Mouse (Mus musculus) testis, adult 2 months (tissue): ENCODE data around the gene Entpd7. TPM values are rescaled to one million over a fixed set of nuclear protein-coding genes. Genes with fewer than 3 reads are reported as not detected.

Source experiments
- H3K27ac ChIP-seq: fragments of 200-500 bp; 2 replicates; pipeline ENCODE4 v1.5.1; 2012; ENCODE audit warnings: low read depth, low read length; ENCODE audit not compliant: control insufficient read depth, insufficient read depth
- H3K27me3 ChIP-seq: fragments of 200-500 bp; 2 replicates; pipeline ENCODE4 v1.6.1; 2012; ENCODE audit warnings: mild to moderate bottlenecking, low read length, moderate library complexity; ENCODE audit not compliant: control insufficient read depth, insufficient read depth
- H3K36me3 ChIP-seq: fragments of 200-500 bp; 2 replicates; pipeline ENCODE4 v1.6.1; 2012; ENCODE audit warnings: mild to moderate bottlenecking, low read length; ENCODE audit not compliant: control insufficient read depth, insufficient read depth
- H3K4me1 ChIP-seq: fragments of 200-500 bp; 2 replicates; pipeline ENCODE4 v1.6.1; 2012; ENCODE audit warnings: low read length; ENCODE audit not compliant: control insufficient read depth, insufficient read depth
- H3K4me3 ChIP-seq: fragments of 200-500 bp; 2 replicates; pipeline ENCODE4 v1.5.1; 2012; ENCODE audit warnings: low read depth, mild to moderate bottlenecking, low read length, moderate library complexity, mixed read lengths; ENCODE audit not compliant: control insufficient read depth
- CTCF ChIP-seq: fragments of 200-500 bp; IDR thresholded peaks from 2 replicates; pipeline ENCODE4 v1.5.1; 2012; ENCODE audit warnings: low read depth, mild to moderate bottlenecking, inconsistent platforms, low read length, moderate library complexity; ENCODE audit not compliant: control insufficient read depth, insufficient read depth, insufficient replicate concordance
- POLR2A ChIP-seq: fragments of 200-500 bp; IDR thresholded peaks from 2 replicates; pipeline ENCODE4 v1.6.1; 2012; ENCODE audit warnings: low read depth, mild to moderate bottlenecking, inconsistent platforms, low read length, moderate library complexity; ENCODE audit not compliant: control insufficient read depth
- polyA plus RNA-seq: library from polyadenylated mRNA; depleted of rRNA; stranded (reverse); fragments of >200 nt; gene quantifications from 2 replicates; pipeline ENCODE4 v1.2.3, GENCODE M21; 2012

Entpd7 gene
- polyA plus RNA-seq, 1 experiment = 1.5 TPM

DNA sequence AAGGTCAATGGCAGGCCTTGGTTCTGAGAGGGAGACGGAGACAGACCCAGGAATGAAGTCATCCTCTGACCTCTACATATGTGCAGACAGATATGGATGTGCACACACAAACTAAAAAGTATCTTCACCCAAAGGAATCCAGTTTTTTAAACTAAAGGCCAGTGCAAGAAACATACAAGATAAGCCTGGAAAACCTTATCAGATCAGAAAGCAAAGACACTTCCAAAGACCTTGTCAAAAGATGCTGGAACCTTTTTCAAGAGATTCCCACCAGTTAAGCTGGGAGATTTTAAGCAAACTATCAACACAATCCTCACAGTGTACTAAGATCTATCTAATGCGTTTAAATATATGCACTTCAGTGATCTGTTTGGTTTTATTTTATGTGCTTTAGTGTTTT, 60.5 kb downstream of the Entpd7 start:
- Histone ChIP-seq H3K27me3 (no peaks in the 10 kb centered on the region), H3K27ac (no peak overlapping the region), H3K36me3 (no peaks in the 10 kb centered on the region), H3K4me1 (no peaks in the 10 kb centered on the region; the same call in 1 of the 2 replicates), H3K4me3 (no peak overlapping the region)
- TF ChIP-seq POLR2A = no peak
- TF ChIP-seq CTCF = no peak

DNA sequence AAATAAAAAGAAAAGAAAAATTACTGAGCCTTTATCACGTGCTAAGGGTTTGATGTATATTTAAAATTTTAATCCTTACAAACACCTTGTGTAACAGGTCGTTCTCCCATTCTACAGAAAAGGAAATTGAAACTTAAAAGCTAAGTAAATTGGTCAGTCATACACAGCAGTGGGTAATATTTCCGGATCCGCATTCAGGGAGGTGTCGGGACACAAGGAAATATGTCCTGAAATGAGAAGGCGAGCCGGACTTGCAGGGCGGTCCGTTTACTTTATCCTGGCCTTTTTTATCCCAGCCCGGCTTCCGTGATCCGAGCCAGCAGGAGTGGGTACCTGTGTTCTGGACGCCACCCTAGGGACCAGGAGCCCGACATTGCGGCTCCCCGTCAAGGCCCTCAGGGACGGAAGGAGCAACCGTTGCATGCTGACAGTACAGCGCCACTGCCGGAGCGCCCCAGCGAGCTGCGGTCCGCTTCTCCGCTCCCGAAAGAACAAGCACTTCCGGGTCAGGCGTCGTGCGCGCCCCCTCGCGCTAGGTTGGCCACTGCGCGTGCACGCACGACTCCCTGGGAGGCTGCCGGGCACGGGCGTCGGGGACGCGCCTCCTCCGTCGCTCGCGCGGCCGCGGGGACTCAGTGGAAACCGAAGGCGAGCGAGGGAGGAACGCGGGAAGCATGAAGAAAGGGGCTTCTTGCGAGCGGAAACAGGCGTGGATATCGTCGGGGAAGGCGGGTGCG, 63.2 kb downstream of the Entpd7 start, which contains the start of the genes Cutc and Cox15:
TSS of gene Cutc (plus strand) at position 508 of the 737 bp plus-strand sequence.
TSS of gene Cox15 (minus strand) at position 512 of the 737 bp plus-strand sequence.
- Histone ChIP-seq H3K36me3 (no peaks in the 10 kb centered on the region), H3K4me1 (no peaks in the 10 kb centered on the region; the same call in 1 of the 2 replicates), H3K27me3 (no peaks in the 10 kb centered on the region), H3K27ac (peak within 1 kb of the TSS; percentile 97), H3K4me3 (peak within 1 kb of the TSS; percentile 99)
- TF ChIP-seq CTCF (no peak), POLR2A (peak; percentile 68)

DNA sequence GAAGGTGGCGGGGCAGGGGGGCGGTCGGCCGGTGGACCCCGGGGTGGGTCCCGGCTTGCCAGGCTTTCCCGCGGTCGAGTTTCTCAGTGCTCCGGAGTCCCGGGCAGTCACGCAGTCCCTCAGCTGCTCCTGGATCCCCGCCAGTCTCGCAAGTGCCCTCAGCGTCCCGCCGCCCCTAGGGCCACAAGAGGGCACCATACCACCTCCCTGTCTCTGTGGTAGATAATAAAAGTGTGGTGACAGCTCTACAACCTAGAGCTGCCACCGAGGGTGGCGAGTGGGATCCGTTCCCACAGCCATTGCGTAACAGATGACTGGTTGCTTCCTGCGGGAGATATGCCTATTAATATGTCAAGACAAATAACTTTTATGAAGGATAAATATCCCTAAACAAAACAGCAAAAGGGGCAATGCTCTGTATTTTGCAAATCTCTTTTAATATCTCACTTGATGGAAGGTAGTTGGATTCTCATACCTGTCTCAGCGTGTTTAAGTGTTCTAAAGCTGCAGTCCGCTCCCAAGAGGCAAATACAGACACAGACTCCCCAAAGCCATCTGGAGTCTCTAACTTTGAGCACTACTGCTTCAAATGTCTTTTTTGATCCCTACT, 63.9 kb downstream of the Entpd7 start:
- no peaks in the 10 kb centered on the region; the same call in 1 of the 2 replicates for H3K4me1 ChIP-seq
- H3K36me3 ChIP-seq = no peaks in the 10 kb centered on the region
- TF ChIP-seq CTCF = peak; percentile 52; the same call in 1 of the 2 replicates
- TF ChIP-seq POLR2A = no peak; the same call in 1 of the 2 replicates
- no peaks in the 10 kb centered on the region for H3K27me3 ChIP-seq
- peak overlapping the region; percentile 99 for H3K4me3 ChIP-seq
- peak overlapping the region; percentile 97 for H3K27ac ChIP-seq

DNA sequence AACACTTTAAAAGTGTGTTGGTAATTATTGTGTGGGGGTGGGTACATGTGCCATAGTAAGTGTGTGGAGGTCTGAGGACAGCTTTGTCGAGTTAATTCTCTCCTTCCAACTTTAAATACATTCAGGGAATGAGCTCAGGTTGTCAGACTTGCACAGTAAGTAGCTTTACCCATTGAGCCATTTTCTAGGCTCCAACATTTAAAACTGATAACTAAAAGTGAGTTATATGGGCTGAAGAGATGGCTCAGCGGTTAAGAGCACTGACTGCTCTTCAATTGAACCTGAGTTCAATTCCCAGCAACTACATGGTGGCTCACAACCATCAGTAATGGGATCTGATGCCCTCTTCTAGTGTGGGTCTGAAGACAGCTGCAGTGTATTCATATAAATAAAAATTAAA, 64.8 kb downstream of the Entpd7 start:
- Histone ChIP-seq H3K27ac (no peak overlapping the region), H3K4me3 (no peak overlapping the region), H3K27me3 (no peaks in the 10 kb centered on the region), H3K36me3 (no peaks in the 10 kb centered on the region), H3K4me1 (no peaks in the 10 kb centered on the region; the same call in 1 of the 2 replicates)
- TF ChIP-seq CTCF (no peak), POLR2A (no peak)

DNA sequence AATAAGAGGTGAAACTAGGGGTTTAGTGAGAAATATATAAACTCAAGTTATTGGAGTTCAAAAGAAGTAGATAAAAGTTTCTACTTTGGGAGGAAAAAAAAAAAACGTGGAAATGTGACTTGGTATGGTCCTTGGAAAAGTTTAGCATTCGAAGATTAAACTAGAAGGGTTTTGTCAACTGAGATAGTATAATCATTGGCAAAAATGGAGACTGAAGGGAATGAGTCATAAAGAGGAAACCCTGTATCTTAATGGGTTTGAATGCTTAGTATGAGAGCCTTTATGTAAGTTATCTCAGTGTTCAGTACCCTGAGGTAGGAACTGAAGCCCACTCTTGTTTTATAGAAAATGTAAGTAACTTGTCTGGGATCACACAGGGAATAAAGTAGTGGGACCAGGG, 65.4 kb downstream of the Entpd7 start:
- Histone ChIP-seq H3K27ac (no peak overlapping the region), H3K4me1 (no peaks in the 10 kb centered on the region; the same call in 1 of the 2 replicates), H3K27me3 (no peaks in the 10 kb centered on the region), H3K4me3 (no peak overlapping the region), H3K36me3 (0 out of 2 replicates have a peak, but pooled peaks cover 1% of the 10 kb centered on the region)
- TF ChIP-seq POLR2A (no peak), CTCF (no peak)

DNA sequence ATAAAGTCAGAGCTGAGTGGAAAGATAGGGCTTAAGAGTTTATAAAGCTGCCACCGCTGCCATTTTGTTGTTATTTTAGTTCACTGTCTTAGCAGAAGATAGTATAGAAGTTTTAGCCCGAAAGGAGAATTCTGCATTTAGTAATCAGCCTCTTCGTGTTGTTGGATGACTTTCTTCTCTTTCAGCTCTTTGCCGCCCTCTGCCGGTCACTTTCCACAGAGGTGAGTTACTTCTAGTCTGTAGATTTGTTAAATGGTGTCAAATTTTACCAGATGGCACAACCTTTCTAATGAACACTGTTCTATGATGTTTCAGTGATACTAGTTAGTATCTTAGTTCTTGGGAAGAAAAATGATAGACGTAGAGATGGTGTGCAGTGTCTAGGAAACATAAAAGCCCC, 71.0 kb downstream of the Entpd7 start:
- H3K4me1 ChIP-seq = no peaks in the 10 kb centered on the region
- TF ChIP-seq CTCF (no peak), POLR2A (no peak)

DNA sequence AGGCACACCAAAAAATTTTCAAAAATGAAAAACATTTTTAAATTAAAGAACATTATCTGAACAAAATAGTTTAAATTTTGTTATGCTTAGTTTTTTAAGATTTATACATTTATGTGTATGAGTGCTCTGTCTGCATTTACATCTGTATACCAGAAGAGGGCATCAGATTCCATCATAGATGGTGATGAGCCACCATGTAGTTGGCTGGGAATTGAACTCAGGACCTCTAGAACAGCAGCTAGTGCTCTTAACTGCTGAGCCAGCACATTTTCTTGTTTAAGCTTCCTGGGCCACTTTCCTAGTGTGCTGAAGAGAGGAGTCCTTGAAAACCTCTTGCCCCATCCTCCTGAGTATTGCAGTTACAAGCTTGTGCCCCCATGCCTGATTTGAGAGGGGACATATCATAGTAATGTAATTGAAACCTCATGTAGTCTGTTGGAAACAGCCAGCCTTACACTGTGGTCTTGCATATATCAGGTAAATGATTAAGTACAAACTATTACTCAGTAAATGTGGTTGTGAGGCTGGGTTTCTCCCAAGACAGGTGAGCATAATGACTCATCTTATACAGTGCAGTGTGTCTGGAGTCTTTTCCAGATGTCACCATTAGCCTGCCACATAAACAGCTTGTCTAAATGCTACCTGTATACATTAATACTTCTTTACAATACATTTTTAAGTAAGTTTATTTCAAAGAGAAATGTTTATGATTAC, 72.2 kb downstream of the Entpd7 start:
- H3K4me1 ChIP-seq = no peaks in the 10 kb centered on the region
- H3K27ac ChIP-seq = no peak overlapping the region
- no peaks in the 10 kb centered on the region for H3K27me3 ChIP-seq
- H3K36me3 ChIP-seq = peaks cover 1% of the 10 kb centered on the region; the same call in 1 of the 2 replicates
- H3K4me3 ChIP-seq = no peak overlapping the region
- TF ChIP-seq POLR2A (no peak), CTCF (no peak)

More for the DNA sequence above, 71.0 kb downstream of the Entpd7 start:
- Histone ChIP-seq H3K36me3 (0 out of 2 replicates have a peak, but pooled peaks cover 1% of the 10 kb centered on the region), H3K27me3 (no peaks in the 10 kb centered on the region), H3K4me3 (no peak overlapping the region), H3K27ac (no peak overlapping the region)
